21 mouse cellular contexts compared by ENCODE assay signal in genomic region chr10:87521646-87522045, GRCm38 (mm10). TPM values are rescaled to one million over a fixed set of nuclear protein-coding genes. Genes with fewer than 3 reads are reported as not detected.
DNase-seq lines count a peak whose midpoint lies in the region; ATAC-seq and TF ChIP-seq lines count a peak whose summit lies in the region.
"Had no signal": no experiment of that assay in that cellular context is flagged by ENCODE, and none has a peak within 500 bp of the region (broad histone marks: within the 10 kb centered on the region; RNA-seq: fewer than 3 reads in every experiment).

Gene Pah (plus strand): TSS chr10:87521795.

- WGBS in kidney, embryonic 16.5 days, result 83% methylated on average over 5 of the region's 5 CpGs
- 52% methylated on average over 5 of the region's 5 CpGs for WGBS in liver, postnatal 0 days (ENCODE audit: insufficient replicate concordance)

- H3K27me3 ChIP-seq in kidney, embryonic 16.5 days (ENCODE audit: insufficient read depth, low read length), result no peaks in the 10 kb centered on the region
- H3K27me3 ChIP-seq in liver, postnatal 0 days (ENCODE audit: insufficient read depth, low read length), result no peaks in the 10 kb centered on the region
- H3K27me3 ChIP-seq: embryonic facial prominence, embryonic 12.5 days; neural tube, embryonic 13.5 days had no signal

- DNase-seq in heart, adult 8-10 months (ENCODE audit: low spot score), result peak; percentile 10
- DNase-seq in heart, postnatal 10 days, result no peak
- DNase-seq in kidney, postnatal 4 days, result peak; percentile 8 to 26
- peak; percentile 59 for DNase-seq in liver, postnatal 0 days
- no peak for DNase-seq in left cerebral cortex, postnatal 36 days (ENCODE audit: low spot score in 2 of 2)
- DNase-seq in cerebellum, adult 18-20 months, result no peak
- DNase-seq: cerebellum, adult 11 months; lung, postnatal 14 days; right cerebral cortex, postnatal 25 days had no signal

- H3K9me3 ChIP-seq in kidney, embryonic 16.5 days (ENCODE audit: low read length), result no peaks in the 10 kb centered on the region
- no peaks in the 10 kb centered on the region for H3K9me3 ChIP-seq in liver, postnatal 0 days (ENCODE audit: low read length)
- H3K9me3 ChIP-seq: embryonic facial prominence, embryonic 12.5 days; forebrain, embryonic 10.5 days; hindbrain, embryonic 10.5 days; neural tube, embryonic 13.5 days had no signal

- H3K4me3 ChIP-seq in kidney, embryonic 16.5 days (ENCODE audit: low read length), result no peak within 1 kb of the TSS
- peak within 1 kb of the TSS; percentile 46 for H3K4me3 ChIP-seq in liver, postnatal 0 days (ENCODE audit: low read depth, low read length)
- H3K4me3 ChIP-seq: embryonic facial prominence, embryonic 12.5 days; forebrain, embryonic 10.5 days; hindbrain, embryonic 10.5 days; left cerebral cortex, adult 2 months; neural tube, embryonic 13.5 days had no signal

- TF ChIP-seq EP300 in liver, postnatal 0 days (IDR thresholded peaks at IDR 0.05; ENCODE audit: low read depth), result peak; percentile 30; the same call in 1 of the 2 replicates

- no peaks in the 10 kb centered on the region for H3K4me1 ChIP-seq in kidney, embryonic 16.5 days (ENCODE audit: insufficient read depth, low read length)
- H3K4me1 ChIP-seq in liver, postnatal 0 days (ENCODE audit: insufficient read depth), result peaks cover 3% of the 10 kb centered on the region; the same call in 1 of the 2 replicates
- H3K4me1 ChIP-seq: embryonic facial prominence, embryonic 12.5 days; neural tube, embryonic 13.5 days had no signal

- H3K36me3 ChIP-seq in kidney, embryonic 16.5 days (ENCODE audit: insufficient read depth, low read length), result no peaks in the 10 kb centered on the region
- H3K36me3 ChIP-seq in liver, postnatal 0 days (replicated peaks; ENCODE audit: insufficient read depth, low read length), result no peaks in the 10 kb centered on the region
- H3K36me3 ChIP-seq: embryonic facial prominence, embryonic 12.5 days; forebrain, embryonic 10.5 days; hindbrain, embryonic 10.5 days; neural tube, embryonic 13.5 days had no signal

- intact Hi-C loops in heart, postnatal 10 days (cut with DNase I), result no loop called here
- intact Hi-C loops in left cerebral cortex, postnatal 36 days (cut with DNase I), result no loop called here

- no peak within 1 kb of the TSS for H3K9ac ChIP-seq in kidney, embryonic 16.5 days (replicated peaks; ENCODE audit: low read length)
- H3K9ac ChIP-seq in liver, postnatal 0 days (replicated peaks), result peak within 1 kb of the TSS; percentile 57
- H3K9ac ChIP-seq: embryonic facial prominence, embryonic 12.5 days; neural tube, embryonic 13.5 days had no signal

- ATAC-seq in kidney, embryonic 16.5 days (ENCODE audit: low FRiP score, low TSS enrichment), result no peak
- ATAC-seq in liver, postnatal 0 days, result peak; percentile 69
- ATAC-seq: CD4-positive, CD25-positive, alpha-beta regulatory T cell, adult 4 months; inflammation-experienced regulatory T-cells, adult 6 months had no signal

- H3K27ac ChIP-seq in kidney, embryonic 16.5 days (ENCODE audit: low read length), result peak within 1 kb of the TSS; percentile 79
- peak within 1 kb of the TSS; percentile 86 for H3K27ac ChIP-seq in liver, postnatal 0 days (ENCODE audit: low read depth)
- H3K27ac ChIP-seq: embryonic facial prominence, embryonic 12.5 days; forebrain, embryonic 10.5 days; hindbrain, embryonic 10.5 days; left cerebral cortex, adult 2 months; neural tube, embryonic 13.5 days had no signal

- no peak within 1 kb of the TSS; the same call in 1 of the 2 replicates for H3K4me2 ChIP-seq in kidney, embryonic 16.5 days (replicated peaks; ENCODE audit: low read depth, low read length)
- peak within 1 kb of the TSS; percentile 65 for H3K4me2 ChIP-seq in liver, postnatal 0 days (ENCODE audit: low read depth, low read length)
- H3K4me2 ChIP-seq: embryonic facial prominence, embryonic 12.5 days; neural tube, embryonic 13.5 days had no signal

- TF ChIP-seq CTCF in liver, postnatal 0 days (IDR thresholded peaks at IDR 0.05; ENCODE audit: low read depth), result no peak

RNA-seq across cellular contexts. Expression of gene Pah, which starts in this region (rescaled TPM):
- 10 to 100 TPM; 42.2 to 72.8 (median 45.1) TPM for total RNA-seq in heart, adult 8-10 months (2022)
- total RNA-seq in heart, postnatal 10 days (2021), result not detected
- 7.6 and 8.3 TPM in 2 replicates for polyA plus RNA-seq in kidney, embryonic 16.5 days (2015; fragmentation: Nextera tagmentation; extraction: Ambion mirVana)
- polyA plus RNA-seq in liver, postnatal 0 days (2015; fragmentation: Nextera tagmentation; extraction: Ambion mirVana), result 146 and 162 TPM in 2 replicates
- total RNA-seq in left cerebral cortex, postnatal 36 days (2021), result under 1 TPM; 0.20 to 0.97 TPM
- total RNA-seq: layer of hippocampus, adult 8-10 months; megakaryocyte-erythroid progenitor cell, adult 5-6 weeks; MEL had no signal
- polyA plus RNA-seq: CD4-positive, CD25-positive, alpha-beta regulatory T cell, adult 4 months; embryonic facial prominence, embryonic 12.5 days; forebrain, embryonic 10.5 days; hindbrain, embryonic 10.5 days; inflammation-experienced regulatory T-cells, adult 6 months; limb, embryonic 14.5 days; neural tube, embryonic 13.5 days had no signal

Comparison
In these comparisons a context has a peak if more than half of its experiments do, and no peak if none do; other contexts are left out.
1. RNA of gene Pah (total RNA-seq): 42.2 to 72.8 TPM in heart, adult 8-10 months; 0.20 to 0.97 TPM in left cerebral cortex, postnatal 36 days and not detected in heart, postnatal 10 days; every median in the first group is over 10 times any median in the second.
2. RNA of gene Pah (polyA plus RNA-seq): 146 to 162 TPM in liver, postnatal 0 days; 7.6 to 8.3 TPM in kidney, embryonic 16.5 days; every median in the first group is over 10 times any median in the second.
3. DNase-seq: peak in heart, adult 8-10 months (single experiment), kidney, postnatal 4 days (2 of 2) and liver, postnatal 0 days (single experiment); none in heart, postnatal 10 days (0 of 2), left cerebral cortex, postnatal 36 days (0 of 2) and cerebellum, adult 18-20 months (0 of 2).